Mouse (Mus musculus) erythroblast, embryonic 14.5 days (primary cell): Measurements from ENCODE around the gene Mael. TPM values are rescaled to one million over a fixed set of nuclear protein-coding genes. Genes with fewer than 3 reads are reported as not detected.

Experiments
- H3K27me3 ChIP-seq: 2 replicates; pipeline ENCODE4 v1.6.1; 2012; ENCODE audit warnings: inconsistent platforms; ENCODE audit not compliant: control insufficient read depth
- H3K36me3 ChIP-seq: 2 replicates; pipeline ENCODE4 v1.6.1; 2012; ENCODE audit warnings: mild to moderate bottlenecking, inconsistent platforms; ENCODE audit not compliant: control insufficient read depth
- H3K4me1 ChIP-seq: 2 replicates; pipeline ENCODE4 v1.6.1; 2012; ENCODE audit warnings: inconsistent platforms; ENCODE audit not compliant: control insufficient read depth
- H3K4me3 ChIP-seq: replicated peaks from 2 replicates; pipeline ENCODE3; 2012; ENCODE audit warnings: moderate library complexity, mild to moderate bottlenecking, inconsistent platforms
- H3K9me3 ChIP-seq: 2 replicates; pipeline ENCODE4 v1.6.1; 2012; ENCODE audit warnings: low read length, inconsistent platforms, mixed read lengths; ENCODE audit not compliant: control insufficient read depth
- GATA1 ChIP-seq: IDR thresholded peaks from 2 replicates; pipeline ENCODE4 v1.6.1; 2012; ENCODE audit warnings: low read length, inconsistent platforms, mixed read lengths
- TAL1 ChIP-seq: IDR thresholded peaks from 3 replicates; pipeline ENCODE4 v1.6.1; 2012; ENCODE audit warnings: low read length, inconsistent platforms, mixed read lengths
- polyA plus RNA-seq: library from polyadenylated mRNA; stranded (reverse); fragments of >175 nt; gene quantifications from 2 replicates; pipeline ENCODE4 v1.2.3, GENCODE M21; 2012

Gene Mael
- polyA plus RNA-seq, 1 experiment: not detected

GRCm38 (mm10) chr1:166253898-166254894 lies 15.6 kb upstream of the Mael start, which contains the start of gene Ildr2:
Ildr2 (plus strand) TSS chr1:166254139.
- Histone ChIP-seq H3K27me3 (peaks cover 49% of the 10 kb centered on the region), H3K4me3 (no peak within 1 kb of the TSS), H3K4me1 (no peaks in the 10 kb centered on the region), H3K36me3 (no peaks in the 10 kb centered on the region), H3K9me3 (no peaks in the 10 kb centered on the region)
- TF ChIP-seq TAL1: no peak
- no peak for TF ChIP-seq GATA1

DNA sequence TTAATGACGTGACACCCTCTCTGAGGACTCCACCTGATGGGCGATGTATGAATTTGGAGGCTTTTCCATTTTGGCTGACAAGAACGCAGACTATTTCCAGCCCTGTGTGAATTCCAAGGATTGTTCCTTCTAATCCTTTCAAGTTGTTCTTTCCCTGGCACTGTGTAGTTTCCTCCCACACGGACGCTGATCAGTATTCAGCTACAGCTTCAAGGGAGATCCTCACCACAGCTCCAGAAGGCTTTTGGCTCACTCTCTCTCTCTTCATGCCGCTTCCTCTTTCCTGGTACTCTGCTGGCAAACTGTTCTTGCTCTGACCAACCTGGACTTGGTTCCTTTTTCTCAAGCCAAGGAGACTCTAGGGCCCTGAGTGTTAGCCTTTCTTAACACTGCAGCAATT lies 5.7 kb upstream of the Mael start:
- H3K4me3 ChIP-seq: no peak overlapping the region
- H3K36me3 ChIP-seq: no peaks in the 10 kb centered on the region
- H3K4me1 ChIP-seq: no peaks in the 10 kb centered on the region
- H3K9me3 ChIP-seq: no peaks in the 10 kb centered on the region
- H3K27me3 ChIP-seq: no peaks in the 10 kb centered on the region
- TF ChIP-seq GATA1: no peak
- no peak for TF ChIP-seq TAL1

GRCm38 (mm10) chr1:166214181-166214580 lies 24.4 kb downstream of the Mael start:
- Histone ChIP-seq H3K9me3 (no peaks in the 10 kb centered on the region), H3K27me3 (no peaks in the 10 kb centered on the region), H3K4me1 (no peaks in the 10 kb centered on the region), H3K4me3 (no peak overlapping the region), H3K36me3 (no peaks in the 10 kb centered on the region)
- TF ChIP-seq GATA1 (no peak), TAL1 (no peak)

DNA sequence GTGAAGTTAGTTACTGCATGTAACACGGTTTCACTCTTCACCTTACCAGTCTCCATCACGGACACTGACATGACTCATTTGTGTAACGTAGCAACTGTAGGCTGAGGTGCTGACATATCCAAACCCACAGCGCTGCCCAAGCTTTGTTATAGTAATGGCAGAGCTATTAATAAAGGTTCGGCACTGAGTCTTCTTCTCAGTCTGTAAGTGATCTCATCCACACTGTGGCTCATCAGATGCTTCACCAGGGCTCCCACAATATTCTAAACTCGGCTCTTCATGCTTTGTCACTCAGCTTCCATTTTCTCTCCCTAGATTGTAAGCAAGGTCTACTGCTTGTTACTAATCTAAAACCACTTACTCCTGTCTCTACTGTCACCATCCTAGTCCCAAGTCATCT lies 29.2 kb downstream of the Mael start:
- no peak for TF ChIP-seq GATA1
- TF ChIP-seq TAL1: no peak
- Histone ChIP-seq H3K36me3 (no peaks in the 10 kb centered on the region), H3K9me3 (no peaks in the 10 kb centered on the region), H3K4me1 (no peaks in the 10 kb centered on the region), H3K27me3 (no peaks in the 10 kb centered on the region), H3K4me3 (no peak overlapping the region)

- no peaks in the 10 kb centered on the region for H3K27me3 ChIP-seq
- H3K4me3 ChIP-seq: no peak overlapping the region
- no peak for TF ChIP-seq GATA1
- TF ChIP-seq TAL1: no peak
- H3K36me3 ChIP-seq: no peaks in the 10 kb centered on the region
- no peaks in the 10 kb centered on the region for H3K4me1 ChIP-seq
- no peaks in the 10 kb centered on the region for H3K9me3 ChIP-seq
Measured at GRCm38 (mm10) chr1:166205159-166205558, 33.4 kb downstream of the Mael start.

- Histone ChIP-seq H3K36me3 (no peaks in the 10 kb centered on the region), H3K27me3 (no peaks in the 10 kb centered on the region), H3K4me1 (no peaks in the 10 kb centered on the region), H3K4me3 (no peak overlapping the region), H3K9me3 (no peaks in the 10 kb centered on the region)
- TF ChIP-seq TAL1 (no peak), GATA1 (no peak)
Measured at GRCm38 (mm10) chr1:166204171-166204570, 34.4 kb downstream of the Mael start.

GRCm38 (mm10) chr1:166189821-166190220 lies 48.7 kb downstream of the Mael start:
- Histone ChIP-seq H3K4me3 (no peak overlapping the region), H3K27me3 (no peaks in the 10 kb centered on the region), H3K36me3 (no peaks in the 10 kb centered on the region), H3K9me3 (peaks cover 8% of the 10 kb centered on the region), H3K4me1 (no peaks in the 10 kb centered on the region)
- no peak for TF ChIP-seq GATA1
- TF ChIP-seq TAL1: no peak

- Histone ChIP-seq H3K36me3 (no peaks in the 10 kb centered on the region), H3K4me1 (no peaks in the 10 kb centered on the region), H3K9me3 (peaks cover 8% of the 10 kb centered on the region), H3K4me3 (no peak overlapping the region), H3K27me3 (no peaks in the 10 kb centered on the region)
- TF ChIP-seq GATA1 (no peak), TAL1 (no peak)
Measured at GRCm38 (mm10) chr1:166185357-166185756, 53.2 kb downstream of the Mael start.

DNA sequence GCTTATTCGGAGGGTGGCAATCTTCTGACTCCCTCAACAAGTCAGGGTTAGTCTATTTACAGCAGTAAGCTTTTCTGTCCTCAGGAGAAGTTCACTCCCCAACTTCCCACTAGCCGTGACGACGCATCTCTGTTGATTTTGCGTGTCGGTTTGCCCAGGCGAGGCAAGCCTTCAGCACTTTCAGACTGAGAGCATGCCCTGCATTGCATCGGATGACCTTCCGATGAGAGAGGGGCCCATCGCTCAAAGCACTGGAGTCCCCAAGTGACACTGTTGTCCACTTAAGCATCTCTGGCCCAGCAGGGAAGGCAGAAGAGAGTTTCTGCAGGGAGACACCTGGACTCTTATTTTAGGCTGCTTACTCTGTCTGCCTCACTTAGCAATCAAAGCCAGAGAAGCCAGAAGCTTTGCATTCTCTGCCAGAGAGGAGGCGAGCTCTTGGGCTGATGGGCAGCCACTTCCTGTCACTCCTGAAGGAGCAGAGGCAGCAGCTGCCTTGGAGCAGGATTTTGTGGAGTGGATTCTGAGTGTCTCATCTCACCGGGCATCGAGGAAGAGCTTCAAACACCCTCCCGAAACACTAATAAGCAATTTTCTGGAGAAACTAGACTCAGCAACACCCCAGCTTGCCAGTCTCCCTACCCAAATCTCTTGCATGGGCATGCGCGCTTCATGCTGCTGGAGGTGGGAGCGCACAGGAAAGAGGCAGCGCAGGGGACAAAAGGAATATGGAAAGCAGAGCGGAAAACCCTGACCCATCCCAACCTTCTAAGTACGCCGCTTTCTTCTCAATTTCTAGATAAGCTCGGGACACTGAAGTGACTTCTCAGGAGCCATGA lies 53.9 kb downstream of the Mael start:
- no peaks in the 10 kb centered on the region for H3K27me3 ChIP-seq
- H3K9me3 ChIP-seq: peaks cover 8% of the 10 kb centered on the region
- H3K4me1 ChIP-seq: no peaks in the 10 kb centered on the region
- H3K4me3 ChIP-seq: no peak overlapping the region
- H3K36me3 ChIP-seq: no peaks in the 10 kb centered on the region
- TF ChIP-seq TAL1: no peak
- TF ChIP-seq GATA1: no peak
